Mouse (Mus musculus) cerebellum, adult 2 months (tissue): Measurements from ENCODE around the gene Mknk1. TPM values are rescaled to one million over a fixed set of nuclear protein-coding genes. Genes with fewer than 3 reads are reported as not detected.

ENCODE experiments used
- DNase-seq, 2 experiments: peaks; one replicate each; pipeline ENCODE4 v3.0.0; 2021
- H3K27ac ChIP-seq: fragments of 200-500 bp; 2 replicates; pipeline ENCODE4 v1.5.1; 2012; ENCODE audit warnings: low read length, control low read depth, inconsistent platforms; ENCODE audit not compliant: insufficient read depth
- H3K27me3 ChIP-seq: fragments of 200-500 bp; 2 replicates; pipeline ENCODE4 v1.6.1; 2012; ENCODE audit warnings: inconsistent platforms, mild to moderate bottlenecking, low read length, moderate library complexity; ENCODE audit not compliant: control insufficient read depth, insufficient read depth
- H3K4me1 ChIP-seq: fragments of 200-500 bp; 2 replicates; pipeline ENCODE4 v1.6.1; 2011; ENCODE audit warnings: low read length; ENCODE audit not compliant: control insufficient read depth, insufficient read depth
- H3K4me3 ChIP-seq: fragments of 200-500 bp; replicated peaks from 2 replicates; pipeline ENCODE3; 2011; ENCODE audit warnings: mild to moderate bottlenecking, low read depth, low read length, control low read depth; ENCODE audit not compliant: insufficient read depth
- CTCF ChIP-seq: fragments of 200-500 bp; IDR thresholded peaks from 2 replicates; pipeline ENCODE4 v1.5.1; 2011; ENCODE audit warnings: low read depth, mild to moderate bottlenecking, control low read depth, low read length, moderate library complexity, borderline replicate concordance; ENCODE audit not compliant: insufficient read depth
- POLR2A ChIP-seq: fragments of 200-500 bp; IDR thresholded peaks from 2 replicates; pipeline ENCODE4 v1.6.1; 2011; ENCODE audit warnings: low read length, control low read depth, borderline replicate concordance; ENCODE audit not compliant: insufficient read depth
- WGBS: fragments of 180-500 bp; shearing (Covaris S2); methylation state at CpG from one replicate; pipeline ENCODE4 v1.1.7; 2018; 5-methylcytosine and 5-hydroxymethylcytosine counted together
- polyA plus RNA-seq: library from polyadenylated mRNA; depleted of rRNA; stranded (reverse); fragments of >200 nt; gene quantifications from 2 replicates; pipeline ENCODE4 v1.2.3, GENCODE M21; 2012; rRNA removed

Gene Mknk1
- 58.3 and 60.0 TPM in 2 replicates for polyA plus RNA-seq

DNA sequence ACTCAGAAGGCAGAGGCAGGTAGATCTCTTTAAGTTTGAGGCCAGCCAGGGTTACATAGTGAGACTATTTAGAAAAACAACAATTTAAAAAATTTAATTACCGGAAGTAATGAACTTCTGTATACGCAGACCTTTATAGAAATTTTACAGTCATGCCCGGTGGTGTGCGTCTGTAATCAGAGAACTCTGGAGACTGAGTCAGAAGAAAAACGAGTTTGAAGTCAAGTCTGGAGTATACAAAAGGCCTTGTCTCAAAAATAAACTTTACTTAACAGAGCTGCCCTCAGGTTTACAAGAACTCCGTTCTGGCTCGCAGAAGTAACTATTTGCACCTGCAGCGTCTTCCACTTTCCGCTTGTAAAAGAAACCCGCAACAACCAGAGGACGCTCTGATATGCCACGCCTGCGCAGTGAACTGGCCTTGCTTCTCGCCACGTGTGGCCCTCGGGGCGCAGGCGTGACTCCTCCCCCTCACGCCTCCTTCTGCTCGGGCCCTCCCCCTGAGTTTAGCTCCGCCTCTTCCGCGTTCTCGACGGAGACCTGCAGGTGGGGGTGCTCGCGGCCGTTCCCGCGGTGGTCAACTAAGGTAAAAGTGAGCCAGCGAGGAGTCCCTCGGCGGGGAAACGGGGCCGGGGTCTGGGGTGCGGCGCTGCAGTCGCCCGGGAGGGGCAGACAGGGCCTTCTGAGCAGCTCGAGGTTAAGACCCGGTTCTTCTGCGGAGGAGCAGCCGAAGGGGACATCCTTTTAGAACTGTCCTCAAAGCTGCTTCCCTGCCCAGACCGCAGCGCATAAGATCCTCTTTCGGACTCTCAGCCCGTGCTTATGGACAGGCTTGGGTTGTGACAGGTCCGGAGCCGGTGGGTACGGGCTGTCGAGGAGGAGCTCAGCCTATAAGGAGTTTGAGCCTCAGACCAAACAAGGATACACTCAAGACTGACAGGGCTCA lies at the start of gene Mknk1:
Mknk1 (plus strand) TSS at position 503 of the 946 bp plus-strand sequence.
- peak within 1 kb of the TSS; percentile 79 for H3K4me3 ChIP-seq
- H3K27me3 ChIP-seq: no peaks in the 10 kb centered on the region
- TF ChIP-seq CTCF (no peak), POLR2A (peak; percentile 71)
- DNase-seq: peak; percentile 89 to 92
- H3K4me1 ChIP-seq: no peaks in the 10 kb centered on the region
- WGBS: 2% methylated on average over 51 of the region's 51 CpGs
- H3K27ac ChIP-seq: no peak within 1 kb of the TSS

- TF ChIP-seq POLR2A: no peak
- no peak for TF ChIP-seq CTCF
- 74% methylated on average over 3 of the region's 3 CpGs for WGBS
- no peaks in the 10 kb centered on the region for H3K4me1 ChIP-seq
- no peaks in the 10 kb centered on the region for H3K27me3 ChIP-seq
- DNase-seq: no peak
- H3K4me3 ChIP-seq: no peak overlapping the region
- no peak overlapping the region for H3K27ac ChIP-seq
Observed at GRCm38 (mm10) chr4:115790864-115791263, 48.1 kb upstream of the Mknk1 start.

DNA sequence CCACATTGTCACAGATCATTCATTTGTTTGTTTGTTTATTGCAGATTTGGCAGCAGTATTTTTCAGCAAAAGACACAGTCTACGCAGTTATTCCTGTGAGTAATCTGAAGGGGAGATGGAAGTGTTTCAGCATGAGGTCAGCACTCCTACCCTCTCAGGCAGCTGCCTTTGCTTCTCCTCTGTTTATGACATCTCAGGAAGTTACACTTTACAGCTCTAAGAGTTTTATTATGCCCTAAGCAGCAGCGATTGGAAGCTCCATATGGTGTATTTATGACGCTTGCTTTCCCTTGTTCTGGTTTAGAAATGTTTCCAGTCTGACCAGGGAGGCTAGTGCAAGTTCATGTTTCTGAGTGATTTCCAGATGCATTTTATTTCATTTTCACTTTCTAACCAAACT lies 43.6 kb upstream of the Mknk1 start:
- DNase-seq: no peak
- Histone ChIP-seq H3K4me1 (no peaks in the 10 kb centered on the region), H3K4me3 (no peak overlapping the region), H3K27ac (no peak overlapping the region), H3K27me3 (no peaks in the 10 kb centered on the region)
- TF ChIP-seq CTCF (no peak), POLR2A (no peak)
- WGBS: 96% methylated on average over 3 of the region's 3 CpGs

DNA sequence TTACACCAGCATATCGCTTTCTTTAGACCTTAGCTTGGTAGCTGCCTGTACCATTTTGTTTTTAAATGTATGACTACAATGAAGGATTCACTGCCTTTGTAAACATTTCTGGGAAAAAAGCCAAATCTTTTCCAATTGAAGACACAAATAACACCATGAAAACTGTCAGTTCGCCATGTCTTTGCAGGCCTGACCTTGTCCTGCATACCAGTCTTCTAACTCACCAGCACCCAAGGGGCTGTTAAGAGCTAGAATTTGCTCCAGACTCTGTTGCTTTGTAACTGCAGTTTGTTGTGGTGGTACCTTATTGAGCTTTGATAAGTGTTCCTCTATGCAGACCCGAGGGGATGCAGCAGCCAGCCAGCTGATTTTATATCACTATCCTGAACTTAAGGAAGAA lies 39.0 kb upstream of the Mknk1 start:
- Histone ChIP-seq H3K27me3 (no peaks in the 10 kb centered on the region), H3K4me1 (no peaks in the 10 kb centered on the region), H3K4me3 (no peak overlapping the region), H3K27ac (no peak overlapping the region)
- 28% methylated on average over 3 of the region's 3 CpGs for WGBS
- no peak for DNase-seq
- TF ChIP-seq CTCF: no peak
- TF ChIP-seq POLR2A: no peak

DNA sequence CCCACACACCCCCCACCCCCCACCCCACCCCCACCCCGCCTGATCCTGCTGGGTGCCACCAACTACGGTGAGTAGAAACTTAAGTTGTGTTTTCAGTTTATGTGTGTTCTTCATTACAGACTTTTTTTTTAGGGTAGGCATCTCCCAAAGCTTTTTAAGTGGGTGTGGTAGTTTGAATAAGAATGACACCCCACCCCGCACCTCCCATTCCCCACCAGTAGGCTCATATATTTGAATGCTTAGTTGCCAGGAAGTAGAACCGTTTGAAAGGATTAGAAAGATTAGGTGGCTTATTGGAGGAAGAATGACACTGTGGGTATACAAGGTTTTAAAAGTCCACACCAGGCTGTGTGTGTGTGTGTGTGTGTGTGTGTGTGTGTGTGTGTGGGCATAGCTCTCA lies 26.7 kb upstream of the Mknk1 start:
- Histone ChIP-seq H3K4me1 (no peaks in the 10 kb centered on the region), H3K4me3 (no peak overlapping the region), H3K27ac (no peak overlapping the region), H3K27me3 (no peaks in the 10 kb centered on the region)
- TF ChIP-seq CTCF: no peak
- no peak for TF ChIP-seq POLR2A
- 87% methylated on average over 4 of the region's 4 CpGs for WGBS
- DNase-seq: no peak

GRCm38 (mm10) chr4:115815606-115816005 lies 23.4 kb upstream of the Mknk1 start:
- TF ChIP-seq POLR2A (no peak), CTCF (no peak)
- Histone ChIP-seq H3K27ac (no peak overlapping the region), H3K4me3 (no peak overlapping the region), H3K4me1 (no peaks in the 10 kb centered on the region), H3K27me3 (no peaks in the 10 kb centered on the region)
- WGBS: 94% methylated on average over 5 of the region's 5 CpGs
- no peak for DNase-seq

DNA sequence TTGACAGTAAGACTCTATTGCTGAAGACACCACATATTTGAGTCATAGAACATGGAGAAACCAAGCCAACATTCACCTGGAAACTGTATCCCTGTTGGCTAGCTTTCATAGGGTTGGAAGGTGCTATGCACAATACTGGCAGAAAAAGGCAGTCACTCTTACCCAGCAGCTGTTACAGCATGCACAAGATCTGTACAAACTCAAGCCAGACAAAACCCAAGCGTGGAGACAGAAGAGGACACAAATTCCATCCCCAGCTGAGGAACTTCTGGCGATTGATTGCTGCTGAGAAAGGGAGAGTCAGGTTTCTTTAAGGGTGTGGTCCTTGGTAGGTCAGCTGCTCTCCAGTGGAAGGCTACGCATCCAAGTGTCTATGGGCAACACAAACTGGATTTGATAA lies 18.8 kb upstream of the Mknk1 start:
- WGBS: 77% methylated on average over 3 of the region's 3 CpGs
- H3K4me1 ChIP-seq: no peaks in the 10 kb centered on the region
- no peaks in the 10 kb centered on the region for H3K27me3 ChIP-seq
- H3K4me3 ChIP-seq: no peak overlapping the region
- no peak overlapping the region for H3K27ac ChIP-seq
- TF ChIP-seq POLR2A (no peak), CTCF (no peak)
- no peak for DNase-seq

- no peak for DNase-seq
- Histone ChIP-seq H3K27me3 (no peaks in the 10 kb centered on the region), H3K4me1 (no peaks in the 10 kb centered on the region), H3K4me3 (no peak overlapping the region), H3K27ac (no peak overlapping the region)
- 84% methylated on average over 3 of the region's 3 CpGs for whole genome bisulfite sequencing
- TF ChIP-seq POLR2A (no peak), CTCF (no peak)
Observed at GRCm38 (mm10) chr4:115820944-115821343, 18.1 kb upstream of the Mknk1 start.
